Mouse (Mus musculus): ENCODE data around the gene Fam216a. TPM values are rescaled to one million over a fixed set of nuclear protein-coding genes. Genes with fewer than 3 reads are reported as not detected.
"Not testable (repeated sequence)": the region's sequence is repeated elsewhere in the genome, so short reads cannot be mapped to it uniquely, and the experiment has no call there.

Fam216a gene
- total RNA-seq (2014; rRNA removed) (107 and 121 TPM in 2 replicates), polyA plus RNA-seq (2015; fragmentation: Nextera tagmentation; extraction: Ambion mirVana) (138 and 140 TPM in 2 replicates)

DNA sequence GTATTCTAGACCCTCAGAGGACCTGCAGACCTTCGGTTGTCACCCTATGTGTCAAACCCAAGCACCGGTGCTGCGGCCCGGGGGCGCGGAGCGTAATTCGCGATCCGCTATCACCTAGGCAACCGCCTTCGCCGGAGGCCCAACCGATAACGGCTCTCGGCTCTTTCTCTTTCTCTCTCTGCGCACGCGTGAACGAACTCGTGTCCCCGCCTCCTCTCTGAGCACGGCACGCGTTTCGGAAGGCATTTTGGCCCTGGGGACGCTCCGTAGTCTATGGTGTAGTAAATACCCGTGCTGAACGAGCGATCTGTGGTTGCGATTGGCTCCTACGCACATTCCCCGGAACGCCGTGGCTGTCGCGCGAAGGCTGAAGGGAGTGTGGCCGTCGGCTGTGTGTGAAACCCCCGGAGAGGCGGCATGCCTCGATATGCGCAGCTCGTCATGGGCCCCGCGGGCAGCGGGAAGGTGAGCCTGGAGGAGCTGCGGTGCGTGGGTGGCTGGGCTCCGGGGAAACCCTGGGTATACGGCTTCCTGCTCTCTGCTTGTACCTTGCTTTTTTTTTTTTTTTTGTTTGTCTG lies at the start of gene Fam216a:
TSS of gene Fam216a (minus strand) at position 173 of the 578 bp plus-strand sequence.
- DNase-seq (ENCODE audit: low spot score) (peak; percentile 100), ATAC-seq (peak; percentile 96)
- no peak for TF ChIP-seq CTCF (IDR thresholded peaks at IDR 0.05; ENCODE audit: low read depth)
- no peaks in the 10 kb centered on the region for H3K9me3 ChIP-seq (ENCODE audit: low read length)
- H3K27me3 ChIP-seq (ENCODE audit: insufficient read depth, low read length) = no peaks in the 10 kb centered on the region
- H3K4me2 ChIP-seq (ENCODE audit: low read depth, low read length) = peak within 1 kb of the TSS; percentile 70
- H3K4me1 ChIP-seq (ENCODE audit: insufficient read depth, low read length) = peaks cover 4% of the 10 kb centered on the region; the same call in 1 of the 2 replicates
- WGBS = under 1% methylated on average over 53 of the region's 53 CpGs
- H3K4me3 ChIP-seq (ENCODE audit: low read length) = peak within 1 kb of the TSS; percentile 75
- H3K9ac ChIP-seq (replicated peaks; ENCODE audit: low read length) = peak within 1 kb of the TSS; percentile 83
- H3K36me3 ChIP-seq (ENCODE audit: insufficient read depth, low read length) = peaks cover 24% of the 10 kb centered on the region
- H3K27ac ChIP-seq = peak within 1 kb of the TSS; percentile 97

GRCm38 (mm10) chr5:122421271-122422068 lies 49.3 kb upstream of the Fam216a start, which contains the start of gene Anapc7:
Anapc7 (plus strand) TSS chr5:122421693.
- 20% methylated on average over 17 of the region's 17 CpGs for WGBS
- peak; percentile 23 for DNase-seq (ENCODE audit: low spot score)
- peak; percentile 46 for ATAC-seq

GRCm38 (mm10) chr5:122420676-122421075 lies 48.5 kb upstream of the Fam216a start:
- WGBS = 59% methylated on average over 4 of the region's 4 CpGs
- not testable (repeated sequence) for DNase-seq (ENCODE audit: low spot score)

More at GRCm38 (mm10) chr5:122421271-122422068, 49.3 kb upstream of the Fam216a start, which contains the start of gene Anapc7:
- Histone ChIP-seq H3K36me3 (ENCODE audit: insufficient read depth, low read length) (no peaks in the 10 kb centered on the region), H3K4me3 (ENCODE audit: low read length) (peak within 1 kb of the TSS; percentile 94), H3K4me2 (ENCODE audit: low read depth, low read length) (peak within 1 kb of the TSS; percentile 87), H3K27ac (peak within 1 kb of the TSS; percentile 88), H3K27me3 (ENCODE audit: insufficient read depth, low read length) (no peaks in the 10 kb centered on the region), H3K4me1 (ENCODE audit: insufficient read depth, low read length) (peaks cover 8% of the 10 kb centered on the region; the same call in 1 of the 2 replicates), H3K9me3 (ENCODE audit: low read length) (no peaks in the 10 kb centered on the region), H3K9ac (replicated peaks; ENCODE audit: low read length) (peak within 1 kb of the TSS; percentile 90)
- TF ChIP-seq CTCF (IDR thresholded peaks at IDR 0.05; ENCODE audit: low read depth) = peak; percentile 50

GRCm38 (mm10) chr5:122415465-122415864 lies 43.3 kb upstream of the Fam216a start:
- Histone ChIP-seq H3K36me3 (ENCODE audit: insufficient read depth, low read length) (no peaks in the 10 kb centered on the region), H3K27ac (no peak overlapping the region), H3K9ac (replicated peaks; ENCODE audit: low read length) (no peak overlapping the region), H3K4me2 (ENCODE audit: low read depth, low read length) (no peak overlapping the region), H3K4me1 (ENCODE audit: insufficient read depth, low read length) (no peaks in the 10 kb centered on the region), H3K27me3 (ENCODE audit: insufficient read depth, low read length) (no peaks in the 10 kb centered on the region), H3K9me3 (ENCODE audit: low read length) (no peaks in the 10 kb centered on the region), H3K4me3 (ENCODE audit: low read length) (no peak overlapping the region)
- ATAC-seq (no peak), DNase-seq (ENCODE audit: low spot score) (no peak)
- WGBS = 85% methylated on average over 12 of the region's 12 CpGs
- TF ChIP-seq CTCF (IDR thresholded peaks at IDR 0.05; ENCODE audit: low read depth) = no peak

More at GRCm38 (mm10) chr5:122420676-122421075, 48.5 kb upstream of the Fam216a start:
- not testable (repeated sequence) for H3K9me3 ChIP-seq (ENCODE audit: low read length); H3K4me2 ChIP-seq (ENCODE audit: low read depth, low read length); H3K27ac ChIP-seq; H3K4me3 ChIP-seq (ENCODE audit: low read length); H3K9ac ChIP-seq (replicated peaks; ENCODE audit: low read length); ATAC-seq; H3K27me3 ChIP-seq (ENCODE audit: insufficient read depth, low read length); H3K36me3 ChIP-seq (ENCODE audit: insufficient read depth, low read length); H3K4me1 ChIP-seq (ENCODE audit: insufficient read depth, low read length)

DNA sequence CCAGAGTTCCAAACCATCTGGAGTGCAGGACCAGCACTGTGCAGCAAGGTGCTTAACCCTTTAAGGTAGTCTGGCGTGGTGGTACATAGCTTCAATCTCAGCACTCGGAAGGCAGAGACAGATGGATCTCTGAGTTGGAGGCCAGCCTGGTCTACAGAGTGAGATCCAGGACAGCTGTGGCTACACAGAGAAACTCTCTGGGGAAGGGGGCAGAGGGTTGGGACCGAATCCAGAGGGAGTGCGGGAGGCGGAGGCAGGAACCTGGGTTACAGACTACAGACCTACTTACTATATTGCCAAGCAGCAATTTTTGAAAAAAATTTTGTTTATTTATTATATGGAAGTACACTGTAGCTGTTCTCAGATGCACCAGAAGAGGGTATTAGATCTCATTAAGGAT lies 42.2 kb upstream of the Fam216a start:
- DNase-seq (ENCODE audit: low spot score) (no peak), ATAC-seq (no peak)
- Histone ChIP-seq H3K36me3 (ENCODE audit: insufficient read depth, low read length) (no peaks in the 10 kb centered on the region), H3K9me3 (ENCODE audit: low read length) (no peaks in the 10 kb centered on the region), H3K9ac (replicated peaks; ENCODE audit: low read length) (no peak overlapping the region), H3K27me3 (ENCODE audit: insufficient read depth, low read length) (no peaks in the 10 kb centered on the region), H3K4me3 (ENCODE audit: low read length) (no peak overlapping the region), H3K4me2 (ENCODE audit: low read depth, low read length) (no peak overlapping the region), H3K4me1 (ENCODE audit: insufficient read depth, low read length) (no peaks in the 10 kb centered on the region), H3K27ac (no peak overlapping the region)
- 92% methylated on average over 5 of the region's 5 CpGs for WGBS
- TF ChIP-seq CTCF (IDR thresholded peaks at IDR 0.05; ENCODE audit: low read depth) = no peak

- Histone ChIP-seq H3K27me3 (ENCODE audit: insufficient read depth, low read length) (no peaks in the 10 kb centered on the region), H3K36me3 (ENCODE audit: insufficient read depth, low read length) (no peaks in the 10 kb centered on the region), H3K4me3 (ENCODE audit: low read length) (no peak overlapping the region), H3K4me1 (ENCODE audit: insufficient read depth, low read length) (no peaks in the 10 kb centered on the region), H3K27ac (no peak overlapping the region), H3K9ac (replicated peaks; ENCODE audit: low read length) (no peak overlapping the region), H3K9me3 (ENCODE audit: low read length) (no peaks in the 10 kb centered on the region), H3K4me2 (ENCODE audit: low read depth, low read length) (no peak overlapping the region)
- 64% methylated on average over 6 of the region's 6 CpGs for WGBS
- no peak for DNase-seq (ENCODE audit: low spot score)
- ATAC-seq = no peak
- no peak for TF ChIP-seq CTCF (IDR thresholded peaks at IDR 0.05; ENCODE audit: low read depth)
Observed at GRCm38 (mm10) chr5:122412826-122413225, 40.7 kb upstream of the Fam216a start.
